Mouse (Mus musculus) CD4-positive naive resting alpha-beta T cell, adult 76 days (primary cell): ENCODE measurements around the gene Slc6a5. TPM values are rescaled to one million over a fixed set of nuclear protein-coding genes. Genes with fewer than 3 reads are reported as not detected.

Source experiments
- total RNA-seq: library from RNA; stranded (reverse); gene quantifications from one replicate; pipeline ENCODE4 v1.2.4, GENCODE M21; 2023

Gene Slc6a5
- not detected for total RNA-seq

GRCm38 (mm10) chr7:49909850-49910249 lies at the start of gene Slc6a5:
Gene Slc6a5 (plus strand): TSS chr7:49910146.

DNA sequence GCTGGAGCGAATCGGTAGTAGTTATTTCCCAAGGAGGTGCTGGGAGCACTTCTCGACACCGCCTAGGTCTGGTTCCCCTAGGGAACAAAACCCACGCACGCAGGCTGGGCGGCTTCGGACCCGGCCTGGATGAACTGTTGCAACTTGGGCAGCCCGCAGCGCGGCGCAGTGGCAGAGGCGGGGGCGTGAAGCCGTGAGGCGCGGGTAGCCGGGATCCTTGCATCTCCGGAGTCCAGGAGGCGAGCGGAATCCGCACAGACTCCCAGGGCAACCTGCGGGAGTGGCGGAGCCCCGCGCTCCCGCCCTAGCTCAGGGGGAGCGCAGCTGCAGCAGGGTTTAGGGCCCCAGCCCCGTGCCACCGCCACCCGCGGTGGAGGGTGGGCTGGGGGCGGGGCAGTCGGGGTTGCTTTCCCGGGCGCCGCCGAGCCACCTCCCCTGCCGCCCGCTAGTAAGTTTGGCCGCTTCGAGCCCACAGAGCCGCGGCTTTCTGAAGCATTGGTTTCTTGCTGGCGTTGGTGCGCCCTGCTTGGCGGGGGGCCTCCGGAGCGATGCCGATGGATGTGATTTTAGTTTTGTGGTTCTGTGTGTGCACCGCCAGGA lies 65.0 kb downstream of the Slc6a5 start, which contains the start of gene Nell1:
Gene Nell1 (plus strand): TSS at position 24 of the 600 bp plus-strand sequence.

Other genes starting within 250 kb of the Slc6a5 start
- gene Htatip2, start 151.0 kb upstream of the Slc6a5 start, total RNA-seq = 9.4 TPM
- 66.4 TPM for gene Prmt3, start 131.8 kb upstream of the Slc6a5 start, total RNA-seq
- gene Nell1, start 64.7 kb downstream of the Slc6a5 start, total RNA-seq = not detected